Mouse (Mus musculus): Measurements from ENCODE around the gene Zfp169. TPM values are rescaled to one million over a fixed set of nuclear protein-coding genes. Genes with fewer than 3 reads are reported as not detected.

Gene Zfp169
- polyA plus RNA-seq, 1 experiment from 2014 or later = 2.1 TPM

GRCm38 (mm10) chr13:48546330-48546917 is 33.2 kb upstream of the Zfp169 start:
- Histone ChIP-seq H3K27ac (ENCODE audit: low read length) (peak overlapping the region; percentile 100), H3K9me3 (ENCODE audit: control insufficient read depth, low read length) (no peaks in the 10 kb centered on the region), H3K27me3 (replicated peaks; ENCODE audit: control insufficient read depth, insufficient read depth, low read length) (no peaks in the 10 kb centered on the region), H3K4me3 (ENCODE audit: low read length) (peak overlapping the region; percentile 93), H3K9ac (ENCODE audit: low read depth, low read length) (peak overlapping the region; percentile 100), H3K4me1 (ENCODE audit: control insufficient read depth, insufficient read depth, low read length) (peaks cover 13% of the 10 kb centered on the region), H3K36me3 (ENCODE audit: control insufficient read depth, insufficient read depth, low read length) (no peaks in the 10 kb centered on the region), H3K4me2 (ENCODE audit: low read depth, low read length) (peak overlapping the region; percentile 61)
- WGBS = under 1% methylated on average over 69 of the region's 72 CpGs
- peak; percentile 96 for ATAC-seq

GRCm38 (mm10) chr13:48545476-48546281 is 32.4 kb upstream of the Zfp169 start:
- H3K4me2 ChIP-seq (ENCODE audit: low read depth, low read length) = peak overlapping the region; percentile 62
- peaks cover 19% of the 10 kb centered on the region for H3K4me1 ChIP-seq (ENCODE audit: control insufficient read depth, insufficient read depth, low read length)
- peak overlapping the region; percentile 100 for H3K9ac ChIP-seq (ENCODE audit: low read depth, low read length)
- no peaks in the 10 kb centered on the region for H3K27me3 ChIP-seq (replicated peaks; ENCODE audit: control insufficient read depth, insufficient read depth, low read length)
- no peaks in the 10 kb centered on the region for H3K36me3 ChIP-seq (ENCODE audit: control insufficient read depth, insufficient read depth, low read length)
- H3K27ac ChIP-seq (ENCODE audit: low read length) = peak overlapping the region; percentile 100
- ATAC-seq = peak; percentile 89
- peak overlapping the region; percentile 93 for H3K4me3 ChIP-seq (ENCODE audit: low read length)
- no peaks in the 10 kb centered on the region for H3K9me3 ChIP-seq (ENCODE audit: control insufficient read depth, low read length)
- under 1% methylated on average over 51 of the region's 72 CpGs for WGBS

- Histone ChIP-seq H3K27ac (ENCODE audit: low read length) (no peak overlapping the region), H3K4me2 (ENCODE audit: low read depth, low read length) (peak overlapping the region; percentile 62), H3K9ac (ENCODE audit: low read depth, low read length) (peak overlapping the region; percentile 89; the same call in 1 of the 2 replicates), H3K4me1 (ENCODE audit: control insufficient read depth, insufficient read depth, low read length) (peaks cover 25% of the 10 kb centered on the region), H3K4me3 (ENCODE audit: low read length) (peak overlapping the region; percentile 93), H3K9me3 (ENCODE audit: control insufficient read depth, low read length) (no peaks in the 10 kb centered on the region), H3K27me3 (replicated peaks; ENCODE audit: control insufficient read depth, insufficient read depth, low read length) (no peaks in the 10 kb centered on the region), H3K36me3 (ENCODE audit: control insufficient read depth, insufficient read depth, low read length) (no peaks in the 10 kb centered on the region)
- 32% methylated on average over 4 of the region's 4 CpGs for WGBS
- ATAC-seq = no peak
These were observed 31.6 kb upstream of the Zfp169 start for GRCm38 (mm10) chr13:48544867-48545266.

- no peak for ATAC-seq
- Histone ChIP-seq H3K4me1 (ENCODE audit: control insufficient read depth, insufficient read depth, low read length) (peaks cover 25% of the 10 kb centered on the region), H3K4me3 (ENCODE audit: low read length) (peak overlapping the region; percentile 21), H3K9me3 (ENCODE audit: control insufficient read depth, low read length) (no peaks in the 10 kb centered on the region), H3K4me2 (ENCODE audit: low read depth, low read length) (peak overlapping the region; percentile 62), H3K36me3 (ENCODE audit: control insufficient read depth, insufficient read depth, low read length) (no peaks in the 10 kb centered on the region), H3K27me3 (replicated peaks; ENCODE audit: control insufficient read depth, insufficient read depth, low read length) (no peaks in the 10 kb centered on the region), H3K9ac (ENCODE audit: low read depth, low read length) (no peak overlapping the region), H3K27ac (ENCODE audit: low read length) (no peak overlapping the region)
These were observed 31.1 kb upstream of the Zfp169 start for GRCm38 (mm10) chr13:48544391-48544790.

GRCm38 (mm10) chr13:48540488-48540887 is 27.2 kb upstream of the Zfp169 start:
- Histone ChIP-seq H3K4me1 (ENCODE audit: control insufficient read depth, insufficient read depth, low read length) (peaks cover 25% of the 10 kb centered on the region), H3K36me3 (ENCODE audit: control insufficient read depth, insufficient read depth, low read length) (0 out of 2 replicates have a peak, but pooled peaks cover 3% of the 10 kb centered on the region), H3K4me2 (ENCODE audit: low read depth, low read length) (no peak overlapping the region), H3K4me3 (ENCODE audit: low read length) (no peak overlapping the region), H3K9ac (ENCODE audit: low read depth, low read length) (no peak overlapping the region), H3K9me3 (ENCODE audit: control insufficient read depth, low read length) (no peaks in the 10 kb centered on the region), H3K27me3 (replicated peaks; ENCODE audit: control insufficient read depth, insufficient read depth, low read length) (no peaks in the 10 kb centered on the region), H3K27ac (ENCODE audit: low read length) (no peak overlapping the region)
- 33% methylated on average over 1 of the region's 1 CpGs for WGBS
- ATAC-seq = no peak

GRCm38 (mm10) chr13:48533441-48533840 is 20.2 kb upstream of the Zfp169 start:
- WGBS = 90% methylated on average over 5 of the region's 5 CpGs
- Histone ChIP-seq H3K4me1 (ENCODE audit: control insufficient read depth, insufficient read depth, low read length) (no peaks in the 10 kb centered on the region), H3K9me3 (ENCODE audit: control insufficient read depth, low read length) (no peaks in the 10 kb centered on the region), H3K27ac (ENCODE audit: low read length) (no peak overlapping the region), H3K4me2 (ENCODE audit: low read depth, low read length) (no peak overlapping the region), H3K36me3 (ENCODE audit: control insufficient read depth, insufficient read depth, low read length) (peaks cover 6% of the 10 kb centered on the region; the same call in 1 of the 2 replicates), H3K4me3 (ENCODE audit: low read length) (no peak overlapping the region), H3K27me3 (replicated peaks; ENCODE audit: control insufficient read depth, insufficient read depth, low read length) (no peaks in the 10 kb centered on the region), H3K9ac (ENCODE audit: low read depth, low read length) (no peak overlapping the region)
- ATAC-seq = peak; percentile 43

GRCm38 (mm10) chr13:48531448-48531847 is 18.2 kb upstream of the Zfp169 start:
- Histone ChIP-seq H3K4me1 (ENCODE audit: control insufficient read depth, insufficient read depth, low read length) (no peaks in the 10 kb centered on the region), H3K27me3 (replicated peaks; ENCODE audit: control insufficient read depth, insufficient read depth, low read length) (no peaks in the 10 kb centered on the region), H3K27ac (ENCODE audit: low read length) (no peak overlapping the region), H3K9ac (ENCODE audit: low read depth, low read length) (no peak overlapping the region), H3K9me3 (ENCODE audit: control insufficient read depth, low read length) (no peaks in the 10 kb centered on the region), H3K4me3 (ENCODE audit: low read length) (no peak overlapping the region), H3K4me2 (ENCODE audit: low read depth, low read length) (no peak overlapping the region), H3K36me3 (ENCODE audit: control insufficient read depth, insufficient read depth, low read length) (peaks cover 6% of the 10 kb centered on the region; the same call in 1 of the 2 replicates)
- ATAC-seq = no peak
- 65% methylated on average over 2 of the region's 2 CpGs for WGBS

GRCm38 (mm10) chr13:48530685-48531084 is 17.4 kb upstream of the Zfp169 start:
- Histone ChIP-seq H3K4me1 (ENCODE audit: control insufficient read depth, insufficient read depth, low read length) (no peaks in the 10 kb centered on the region), H3K9ac (ENCODE audit: low read depth, low read length) (no peak overlapping the region), H3K27me3 (replicated peaks; ENCODE audit: control insufficient read depth, insufficient read depth, low read length) (no peaks in the 10 kb centered on the region), H3K4me2 (ENCODE audit: low read depth, low read length) (no peak overlapping the region), H3K36me3 (ENCODE audit: control insufficient read depth, insufficient read depth, low read length) (peaks cover 3% of the 10 kb centered on the region; the same call in 1 of the 2 replicates), H3K4me3 (ENCODE audit: low read length) (no peak overlapping the region), H3K9me3 (ENCODE audit: control insufficient read depth, low read length) (no peaks in the 10 kb centered on the region), H3K27ac (ENCODE audit: low read length) (no peak overlapping the region)
- WGBS = 46% methylated on average over 2 of the region's 2 CpGs
- ATAC-seq = no peak; the same call in 1 of the 2 replicates

GRCm38 (mm10) chr13:48529028-48529427 is 15.8 kb upstream of the Zfp169 start:
- no peak for ATAC-seq
- H3K27me3 ChIP-seq (replicated peaks; ENCODE audit: control insufficient read depth, insufficient read depth, low read length) = no peaks in the 10 kb centered on the region
- H3K4me2 ChIP-seq (ENCODE audit: low read depth, low read length) = no peak overlapping the region
- 38% methylated on average over 2 of the region's 2 CpGs for WGBS
- no peaks in the 10 kb centered on the region for H3K9me3 ChIP-seq (ENCODE audit: control insufficient read depth, low read length)
- no peak overlapping the region for H3K9ac ChIP-seq (ENCODE audit: low read depth, low read length)
- H3K4me1 ChIP-seq (ENCODE audit: control insufficient read depth, insufficient read depth, low read length) = no peaks in the 10 kb centered on the region
- H3K4me3 ChIP-seq (ENCODE audit: low read length) = no peak overlapping the region
- H3K27ac ChIP-seq (ENCODE audit: low read length) = no peak overlapping the region
- no peaks in the 10 kb centered on the region for H3K36me3 ChIP-seq (ENCODE audit: control insufficient read depth, insufficient read depth, low read length)
